Mouse (Mus musculus): ENCODE results near the gene Elmsan1. TPM values are rescaled to one million over a fixed set of nuclear protein-coding genes. Genes with fewer than 3 reads are reported as not detected.

The Elmsan1 gene
- polyA plus RNA-seq (2017; shearing (Covaris generic)), result 29.9 TPM

DNA sequence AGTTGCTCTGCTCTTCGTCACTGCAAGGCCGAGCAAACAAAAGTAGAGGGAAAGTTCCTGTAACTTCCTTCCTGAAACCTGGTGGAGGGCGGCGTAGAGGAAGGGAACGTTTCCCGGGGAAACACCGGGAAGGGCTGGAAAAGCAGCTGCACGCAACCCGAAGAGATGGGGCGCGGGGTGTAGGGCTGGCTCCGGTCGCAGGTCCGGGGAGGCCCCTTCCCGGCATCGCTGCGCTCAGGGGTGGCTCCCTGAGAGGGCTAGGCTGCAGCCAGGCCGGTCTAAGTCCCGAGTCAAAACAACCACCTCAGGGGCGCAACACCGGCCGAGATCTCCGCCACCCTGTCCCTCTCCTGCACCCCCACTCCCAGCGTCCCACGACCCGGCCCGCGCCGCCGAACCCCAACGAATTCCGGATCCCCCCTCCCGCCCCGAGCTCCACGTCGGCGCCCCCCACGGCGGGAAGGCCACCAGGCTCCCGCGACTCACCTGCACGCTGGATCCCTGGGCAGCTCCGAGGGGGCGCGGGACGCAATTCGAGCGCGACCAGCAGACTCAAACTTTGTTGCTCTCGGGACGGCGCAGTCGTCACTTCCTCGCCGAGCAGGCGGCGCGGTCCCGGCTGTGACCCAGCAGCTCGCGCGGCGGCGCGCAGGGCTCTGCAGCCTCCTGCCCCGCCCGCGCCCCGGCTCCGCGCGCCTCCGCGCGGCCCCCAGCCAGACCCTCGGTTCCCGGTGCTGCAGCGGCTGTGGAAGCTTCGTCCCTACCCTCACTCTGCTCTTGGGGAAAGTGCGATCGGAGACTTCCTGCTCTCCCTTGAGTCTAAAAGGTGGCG lies at the start of gene Elmsan1:
Gene Elmsan1, minus strand, starts transcription at position 593 of the 832 bp plus-strand sequence.

DNA sequence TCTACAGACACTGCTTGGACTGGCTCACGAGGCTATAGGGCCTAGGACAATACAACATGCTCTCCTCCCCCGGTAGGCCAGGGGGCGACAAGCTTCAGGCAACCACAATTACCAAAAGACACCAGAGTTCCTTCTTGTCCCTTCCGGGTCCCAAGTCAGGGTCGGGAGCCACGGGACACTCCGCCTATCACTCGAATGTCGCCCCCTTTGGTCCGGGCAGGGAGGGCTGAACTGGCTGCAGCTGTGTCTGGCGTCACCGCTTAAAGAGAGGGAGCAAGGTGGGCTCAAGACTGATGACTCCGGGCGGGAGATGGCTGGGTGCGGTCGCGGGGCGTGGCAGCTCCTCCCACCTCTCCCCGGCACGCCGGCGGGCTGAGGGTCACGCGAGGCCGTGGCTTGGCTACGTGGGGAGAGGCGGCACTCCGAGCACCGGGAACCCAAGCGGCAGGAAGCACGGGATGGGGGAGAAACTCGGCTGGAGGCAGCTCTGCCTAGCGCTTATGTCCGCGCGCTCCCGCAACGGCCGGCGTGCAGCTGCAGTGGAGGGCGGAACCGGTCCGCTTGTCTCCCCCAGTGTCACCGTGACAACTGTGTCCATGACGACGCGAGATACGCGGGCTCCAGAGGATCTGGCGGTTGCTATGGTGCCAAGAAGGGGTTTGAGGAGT lies 70.6 kb downstream of the Elmsan1 start, which contains the start of gene Pnma1:
Gene Pnma1, minus strand, starts transcription at position 536 of the 668 bp plus-strand sequence.

DNA sequence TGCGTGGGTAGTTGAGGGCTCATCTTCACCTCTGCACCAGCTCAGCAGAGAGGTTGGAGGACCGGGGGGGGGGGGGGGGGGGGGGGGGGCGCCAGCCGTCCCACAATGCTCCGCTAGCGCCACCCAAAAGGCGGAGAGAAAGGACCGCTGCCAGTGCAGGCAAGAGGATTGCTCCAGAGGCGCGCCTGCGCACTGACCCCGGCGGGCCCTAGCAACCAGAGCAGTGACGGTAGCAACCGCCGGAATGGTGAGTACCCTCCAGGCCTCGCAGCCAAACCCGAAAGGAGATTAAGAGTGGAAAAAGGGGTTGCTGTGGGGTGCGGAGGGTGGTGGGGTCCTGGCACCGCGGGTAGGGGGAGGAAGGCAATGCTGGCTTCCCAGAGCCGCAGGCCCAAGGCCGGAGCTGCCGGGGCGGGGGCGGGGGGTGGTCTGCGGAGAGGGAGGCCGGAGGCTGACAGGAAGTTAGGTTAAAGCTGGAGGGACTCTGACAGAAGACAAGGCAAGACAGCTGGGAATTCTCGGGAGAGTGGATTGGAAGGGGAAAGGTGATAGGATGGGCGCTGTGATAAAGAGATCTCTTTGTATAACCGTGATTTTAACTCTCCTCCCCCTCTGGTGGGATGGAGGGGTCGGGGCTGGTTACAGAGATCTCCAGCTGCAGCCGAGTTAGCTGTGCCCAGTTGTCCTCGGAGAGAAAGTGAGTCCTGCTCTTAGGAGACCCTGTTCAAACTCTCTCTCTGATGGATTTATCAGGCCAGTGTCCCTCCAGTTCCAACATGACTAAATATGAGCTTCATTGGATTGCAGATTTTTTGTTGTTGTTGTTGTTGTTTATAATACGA lies 104.3 kb downstream of the Elmsan1 start, which contains the start of gene Dnal1:
Gene Dnal1, plus strand, starts transcription at position 214 of the 842 bp plus-strand sequence.

DNA sequence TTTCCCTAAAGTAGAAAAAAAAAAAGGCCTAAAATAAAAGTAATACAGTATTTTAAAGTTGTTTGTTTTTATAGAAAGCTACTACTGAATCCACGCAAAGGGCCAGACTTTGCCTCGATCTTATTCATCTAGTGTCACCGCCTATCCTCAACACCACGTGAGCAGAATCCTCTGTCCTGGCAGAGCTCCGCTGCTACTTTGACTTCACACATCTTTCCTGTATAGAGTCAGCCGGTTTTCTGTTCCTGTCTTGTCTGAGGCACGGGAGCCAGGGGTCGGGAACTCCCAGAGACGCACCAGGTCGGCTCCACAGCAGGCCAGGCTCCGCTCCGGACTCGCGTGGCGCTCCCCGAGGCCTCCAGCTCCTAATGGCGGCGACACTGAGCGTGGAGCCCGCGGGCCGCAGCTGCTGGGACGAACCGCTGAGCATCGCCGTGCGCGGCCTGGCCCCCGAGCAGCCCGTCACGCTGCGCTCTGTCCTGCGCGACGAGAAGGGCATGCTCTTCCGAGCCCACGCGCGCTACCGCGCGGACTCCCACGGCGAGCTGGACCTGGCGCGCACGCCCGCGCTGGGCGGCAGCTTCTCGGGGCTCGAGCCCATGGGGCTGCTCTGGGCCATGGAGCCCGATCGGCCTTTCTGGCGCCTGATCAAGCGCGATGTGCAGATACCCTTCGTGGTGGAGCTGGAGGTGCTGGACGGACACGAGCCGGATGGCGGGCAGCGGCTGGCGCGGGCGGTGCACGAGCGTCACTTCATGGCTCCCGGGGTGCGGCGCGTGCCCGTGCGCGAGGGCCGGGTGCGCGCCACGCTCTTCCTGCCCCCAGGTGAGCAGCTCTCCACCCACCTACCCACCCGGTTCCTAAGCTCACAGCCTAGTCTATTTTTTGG lies 117.8 kb downstream of the Elmsan1 start, which contains the start of gene Acot6:
Gene Acot6, plus strand, starts transcription at position 51 of the 889 bp plus-strand sequence.

Other genes with a start within 250 kb of the Elmsan1 start
- not detected for gene Heatr4, start 234.0 kb downstream of the Elmsan1 start, polyA plus RNA-seq (2017; shearing (Covaris generic))
- gene Acot2, start 231.0 kb downstream of the Elmsan1 start, polyA plus RNA-seq (2017; shearing (Covaris generic)), result 1.3 TPM
- gene Acot1, start 209.4 kb downstream of the Elmsan1 start, polyA plus RNA-seq (2017; shearing (Covaris generic)), result not detected
- 0.33 TPM for gene Acot4, start 180.5 kb downstream of the Elmsan1 start, polyA plus RNA-seq (2017; shearing (Covaris generic))
- not detected for gene Gm49366, start 179.9 kb downstream of the Elmsan1 start, polyA plus RNA-seq (2017; shearing (Covaris generic))
- not detected for gene Acot3, start 166.7 kb downstream of the Elmsan1 start, polyA plus RNA-seq (2017; shearing (Covaris generic))
- not detected for gene Acot5, start 149.6 kb downstream of the Elmsan1 start, polyA plus RNA-seq (2017; shearing (Covaris generic))
- gene Acot6, start 118.2 kb downstream of the Elmsan1 start, polyA plus RNA-seq (2017; shearing (Covaris generic)), result 0.40 TPM
- gene Dnal1, start 104.5 kb downstream of the Elmsan1 start, polyA plus RNA-seq (2017; shearing (Covaris generic)), result 0.20 TPM
- gene Pnma1, start 70.4 kb downstream of the Elmsan1 start, polyA plus RNA-seq (2017; shearing (Covaris generic)), result 0.22 TPM
- gene Ptgr2, start 66.4 kb upstream of the Elmsan1 start, polyA plus RNA-seq (2017; shearing (Covaris generic)), result 44.4 TPM
- 69.5 TPM for gene Zfp410, start 98.0 kb upstream of the Elmsan1 start, polyA plus RNA-seq (2017; shearing (Covaris generic))
- gene Coq6, start 142.8 kb upstream of the Elmsan1 start, polyA plus RNA-seq (2017; shearing (Covaris generic)), result 30.0 TPM
- 1.1 TPM for gene Fam161b, start 143.0 kb upstream of the Elmsan1 start, polyA plus RNA-seq (2017; shearing (Covaris generic))
- gene Entpd5, start 190.1 kb upstream of the Elmsan1 start, polyA plus RNA-seq (2017; shearing (Covaris generic)), result 60.9 TPM
- 0.94 TPM for gene Bbof1, start 190.2 kb upstream of the Elmsan1 start, polyA plus RNA-seq (2017; shearing (Covaris generic))
- gene Rnf113a2, start 198.3 kb upstream of the Elmsan1 start, polyA plus RNA-seq (2017; shearing (Covaris generic)), result 36.2 TPM
- 31.7 TPM for gene Aldh6a1, start 232.1 kb upstream of the Elmsan1 start, polyA plus RNA-seq (2017; shearing (Covaris generic))
- 24.0 TPM for gene Lin52, start 232.5 kb upstream of the Elmsan1 start, polyA plus RNA-seq (2017; shearing (Covaris generic))

Measured in CD4-positive, CD25-positive, alpha-beta regulatory T cell, adult 9 weeks (primary cell).